Mouse (Mus musculus) embryonic facial prominence, embryonic 15.5 days (tissue): ENCODE measurements around the gene Psmd2. TPM values are rescaled to one million over a fixed set of nuclear protein-coding genes. Genes with fewer than 3 reads are reported as not detected.

Source experiments
- ATAC-seq: fragments of 200-750 bp; cut with Nextera tagmentation; 2 replicates; pipeline ENCODE4 v1.8.0; 2017; ENCODE audit warnings: low read depth, moderate TSS enrichment; ENCODE audit not compliant: insufficient number of reproducible peaks, low FRiP score, low TSS enrichment
- H3K27ac ChIP-seq: fragments of 300-500 bp; sonication (generic); replicated peaks from 2 replicates; pipeline ENCODE4 v1.5.1; 2015; ENCODE audit warnings: mild to moderate bottlenecking, inconsistent platforms
- H3K27me3 ChIP-seq: fragments of 300-500 bp; sonication (generic); 2 replicates; pipeline ENCODE4 v1.6.1; 2015; ENCODE audit warnings: inconsistent platforms
- H3K36me3 ChIP-seq: fragments of 300-500 bp; sonication (generic); 2 replicates; pipeline ENCODE4 v1.6.1; 2015; ENCODE audit warnings: mild to moderate bottlenecking, inconsistent platforms
- H3K4me1 ChIP-seq: fragments of 300-500 bp; sonication (generic); 2 replicates; pipeline ENCODE4 v1.6.1; 2015; ENCODE audit warnings: inconsistent platforms
- H3K4me2 ChIP-seq: fragments of 300-500 bp; sonication (generic); replicated peaks from 2 replicates; pipeline ENCODE4 v1.6.1; 2015; ENCODE audit warnings: mild to moderate bottlenecking, inconsistent platforms
- H3K4me3 ChIP-seq: fragments of 300-500 bp; sonication (generic); replicated peaks from 2 replicates; pipeline ENCODE4 v1.5.1; 2015; ENCODE audit warnings: mild to moderate bottlenecking, inconsistent platforms
- H3K9ac ChIP-seq: fragments of 300-500 bp; sonication (generic); 2 replicates; pipeline ENCODE4 v1.6.1; 2015; ENCODE audit warnings: inconsistent platforms
- H3K9me3 ChIP-seq: fragments of 300-500 bp; sonication (generic); replicated peaks from 2 replicates; pipeline ENCODE4 v1.6.1; 2016; ENCODE audit warnings: inconsistent platforms
- WGBS: fragments of 180-500 bp; shearing (Covaris S2); methylation state at CpG from one replicate; pipeline ENCODE4 v1.1.7; 2015; 5-methylcytosine and 5-hydroxymethylcytosine counted together
- polyA plus RNA-seq: library from polyadenylated mRNA; unstranded; fragments of >200 nt; fragmentation: Nextera tagmentation; extraction: Ambion mirVana; gene quantifications from 2 replicates; pipeline ENCODE4 v1.2.1, GENCODE M21; 2015

Gene Psmd2
- polyA plus RNA-seq: 293 and 297 TPM in 2 replicates

GRCm38 (mm10) chr16:20651076-20651946 lies at the start of gene Psmd2:
Psmd2 (plus strand) TSS chr16:20651652.
- no peaks in the 10 kb centered on the region for H3K27me3 ChIP-seq
- H3K9me3 ChIP-seq: no peaks in the 10 kb centered on the region
- peak within 1 kb of the TSS; percentile 76 for H3K27ac ChIP-seq
- WGBS: 2% methylated on average over 46 of the region's 46 CpGs
- ATAC-seq: peak; percentile 90
- H3K4me3 ChIP-seq: peak within 1 kb of the TSS; percentile 75
- H3K4me2 ChIP-seq: peak within 1 kb of the TSS; percentile 63
- peak within 1 kb of the TSS; percentile 72 for H3K9ac ChIP-seq
- peaks cover 20% of the 10 kb centered on the region for H3K36me3 ChIP-seq
- H3K4me1 ChIP-seq: peaks cover 14% of the 10 kb centered on the region

DNA sequence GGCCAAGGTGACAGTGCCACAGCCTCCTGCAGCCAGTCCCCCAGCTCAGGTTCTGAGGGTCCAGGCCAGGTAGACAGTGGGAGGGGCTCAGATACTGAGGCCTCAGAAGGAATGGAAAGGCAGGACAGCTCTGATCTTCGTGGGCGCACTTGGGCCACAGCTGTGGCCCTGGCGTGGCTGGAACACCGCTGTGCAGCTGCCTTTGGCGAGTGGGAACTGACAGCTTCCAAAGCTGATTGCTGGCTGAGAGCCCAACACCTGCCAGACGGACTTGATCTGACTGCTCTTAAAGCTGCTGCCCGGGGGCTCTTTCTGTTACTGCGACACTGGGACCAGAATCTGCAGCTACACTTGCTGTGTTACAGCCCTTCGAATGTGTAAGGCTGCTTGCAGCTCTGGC lies 46.7 kb upstream of the Psmd2 start:
- Histone ChIP-seq H3K4me2 (no peak overlapping the region), H3K36me3 (peaks cover 38% of the 10 kb centered on the region), H3K27me3 (no peaks in the 10 kb centered on the region), H3K9ac (no peak overlapping the region), H3K27ac (no peak overlapping the region), H3K4me1 (peaks cover 11% of the 10 kb centered on the region), H3K9me3 (no peaks in the 10 kb centered on the region), H3K4me3 (no peak overlapping the region)
- ATAC-seq: peak; percentile 39; the same call in 1 of the 2 replicates
- 43% methylated on average over 9 of the region's 9 CpGs for WGBS

- ATAC-seq: peak; percentile 61; the same call in 1 of the 2 replicates
- under 1% methylated on average over 28 of the region's 28 CpGs for WGBS
Observed at GRCm38 (mm10) chr16:20610501-20611356, 40.7 kb upstream of the Psmd2 start.

GRCm38 (mm10) chr16:20611357-20612227 lies 39.9 kb upstream of the Psmd2 start, which contains the start of the genes Eef1akmt4, Gm49333 and Alg3:
Eef1akmt4 (plus strand) TSS chr16:20611593.
Gm49333 (plus strand) TSS chr16:20611610.
Alg3 (minus strand) TSS chr16:20611735.
- Histone ChIP-seq H3K9me3 (no peaks in the 10 kb centered on the region), H3K4me1 (peaks cover 19% of the 10 kb centered on the region), H3K27me3 (no peaks in the 10 kb centered on the region), H3K27ac (peak within 1 kb of the TSS; percentile 79), H3K9ac (peak within 1 kb of the TSS; percentile 80), H3K4me3 (peak within 1 kb of the TSS; percentile 87), H3K4me2 (peak within 1 kb of the TSS; percentile 81), H3K36me3 (peaks cover 14% of the 10 kb centered on the region; the same call in 1 of the 2 replicates)
- 1% methylated on average over 41 of the region's 41 CpGs for WGBS
- ATAC-seq: peak; percentile 93

More at GRCm38 (mm10) chr16:20610501-20611356, 40.7 kb upstream of the Psmd2 start:
- Histone ChIP-seq H3K9me3 (no peaks in the 10 kb centered on the region), H3K36me3 (peaks cover 21% of the 10 kb centered on the region), H3K9ac (peak overlapping the region; percentile 80), H3K4me2 (peak overlapping the region; percentile 81), H3K4me3 (peak overlapping the region; percentile 87), H3K4me1 (peaks cover 19% of the 10 kb centered on the region), H3K27ac (peak overlapping the region; percentile 79), H3K27me3 (no peaks in the 10 kb centered on the region)

DNA sequence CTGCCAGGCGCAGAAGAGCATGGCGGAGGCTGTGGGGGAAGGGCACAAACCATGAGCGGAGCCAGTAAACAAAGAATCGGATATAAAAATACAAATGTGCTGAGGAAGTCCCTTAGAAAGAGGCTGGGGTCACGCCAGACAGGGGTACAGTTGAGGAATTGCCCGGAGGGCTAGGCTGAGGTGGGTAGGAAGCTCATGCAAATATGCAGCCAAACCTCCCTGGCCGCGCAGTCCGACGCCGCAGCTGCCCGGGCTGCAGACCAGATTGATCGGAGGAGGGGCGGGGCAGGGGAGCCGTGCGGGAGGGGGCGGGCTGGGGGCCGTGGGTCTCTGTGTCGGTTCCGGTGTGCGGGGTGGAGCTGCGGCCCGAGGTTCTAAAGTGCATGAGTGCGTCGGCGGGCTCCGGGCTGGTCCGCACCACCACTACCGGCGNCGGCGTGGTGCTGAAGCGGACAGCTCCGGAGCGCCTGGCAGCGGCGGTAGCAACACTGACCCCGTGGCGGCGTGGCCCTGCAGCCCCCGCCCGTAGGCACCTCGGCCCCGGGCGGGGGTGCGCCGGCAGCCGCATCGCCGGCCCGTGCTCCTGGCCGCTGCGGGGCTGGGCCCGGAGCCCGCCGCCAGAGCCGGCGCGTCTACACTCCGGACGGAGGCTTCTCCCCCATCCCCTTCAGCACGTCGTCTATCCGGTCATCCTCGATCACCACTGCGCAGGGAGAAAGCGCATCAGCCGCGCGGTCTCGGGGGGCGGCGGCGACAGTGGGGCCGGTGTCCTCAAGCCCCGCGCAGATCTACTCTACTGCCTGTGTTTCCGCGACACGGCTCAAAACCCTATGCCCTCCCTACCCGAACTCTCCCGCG lies 31.7 kb upstream of the Psmd2 start:
- Histone ChIP-seq H3K36me3 (no peaks in the 10 kb centered on the region), H3K4me2 (peak overlapping the region; percentile 99), H3K9ac (no peak overlapping the region), H3K9me3 (no peaks in the 10 kb centered on the region), H3K27ac (no peak overlapping the region), H3K4me3 (peak overlapping the region; percentile 69), H3K4me1 (peaks cover 34% of the 10 kb centered on the region), H3K27me3 (peaks cover 27% of the 10 kb centered on the region)
- peak; percentile 58 for ATAC-seq
- WGBS: 2% methylated on average over 81 of the region's 83 CpGs

- peak overlapping the region; percentile 99 for H3K4me2 ChIP-seq
- no peaks in the 10 kb centered on the region for H3K9me3 ChIP-seq
- no peak for ATAC-seq
- H3K4me3 ChIP-seq: peak overlapping the region; percentile 69
- H3K9ac ChIP-seq: no peak overlapping the region
- no peak overlapping the region for H3K27ac ChIP-seq
- WGBS: 2% methylated on average over 9 of the region's 9 CpGs
- no peaks in the 10 kb centered on the region for H3K36me3 ChIP-seq
- peaks cover 34% of the 10 kb centered on the region for H3K4me1 ChIP-seq
- peaks cover 27% of the 10 kb centered on the region for H3K27me3 ChIP-seq
Observed at GRCm38 (mm10) chr16:20620399-20620735, 31.1 kb upstream of the Psmd2 start.

DNA sequence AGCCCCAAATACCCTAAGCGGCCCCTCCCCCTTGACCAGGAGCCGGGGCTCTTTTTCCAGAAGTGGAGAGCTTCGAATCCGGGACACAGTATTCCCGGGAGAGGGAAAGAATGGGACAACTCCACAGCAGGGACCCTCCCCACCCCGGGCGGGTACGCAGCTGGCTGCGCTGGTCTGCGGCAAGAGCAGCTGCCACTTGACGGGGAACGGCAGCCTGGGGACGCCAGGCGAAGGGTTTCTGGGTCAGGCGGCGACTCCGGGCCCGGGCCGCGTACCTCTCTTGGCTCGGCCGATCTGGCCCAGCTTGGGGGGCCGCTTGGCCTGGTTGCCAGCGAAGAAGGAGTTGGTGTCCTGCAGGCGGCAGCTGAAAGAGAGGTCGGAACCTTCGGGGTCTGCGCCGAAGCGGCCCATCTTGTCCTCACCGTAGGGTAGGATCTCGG lies 30.7 kb upstream of the Psmd2 start:
- Histone ChIP-seq H3K4me2 (peak overlapping the region; percentile 99), H3K9ac (peak overlapping the region; percentile 37; the same call in 1 of the 2 replicates), H3K27ac (0 out of 2 replicates have a peak overlapping the region, but pooled peaks have one; percentile 17), H3K36me3 (no peaks in the 10 kb centered on the region), H3K27me3 (peaks cover 27% of the 10 kb centered on the region), H3K9me3 (no peaks in the 10 kb centered on the region), H3K4me1 (peaks cover 34% of the 10 kb centered on the region), H3K4me3 (peak overlapping the region; percentile 69)
- 0% methylated on average over 32 of the region's 32 CpGs for WGBS
- no peak for ATAC-seq

- peaks cover 27% of the 10 kb centered on the region for H3K27me3 ChIP-seq
- no peaks in the 10 kb centered on the region for H3K36me3 ChIP-seq
- peak within 1 kb of the TSS; percentile 99 for H3K4me2 ChIP-seq
- H3K4me1 ChIP-seq: peaks cover 34% of the 10 kb centered on the region
- peak within 1 kb of the TSS; percentile 44; the same call in 1 of the 2 replicates for H3K27ac ChIP-seq
- ATAC-seq: peak; percentile 59
- peak within 1 kb of the TSS; percentile 37; the same call in 1 of the 2 replicates for H3K9ac ChIP-seq
- H3K9me3 ChIP-seq: no peaks in the 10 kb centered on the region
- peak within 1 kb of the TSS; percentile 69 for H3K4me3 ChIP-seq
- WGBS: under 1% methylated on average over 75 of the region's 92 CpGs
Observed at GRCm38 (mm10) chr16:20621191-20621990, 30.1 kb upstream of the Psmd2 start, which contains the start of gene Camk2n2. Camk2n2 (minus strand) TSS chr16:20621287.
